Mouse (Mus musculus) midbrain, embryonic 15.5 days (tissue): Measurements from ENCODE around the gene Cbx1. TPM values are rescaled to one million over a fixed set of nuclear protein-coding genes. Genes with fewer than 3 reads are reported as not detected.
"Not testable (repeated sequence)": the region's sequence is repeated elsewhere in the genome, so short reads cannot be mapped to it uniquely, and the experiment has no call there.

Experiments
- ATAC-seq: fragments of 200-750 bp; cut with Nextera tagmentation; replicated peaks from 2 replicates; pipeline ENCODE4 v1.8.0; 2017; ENCODE audit warnings: moderate TSS enrichment
- H3K27ac ChIP-seq: fragments of 300-500 bp; sonication (generic); 2 replicates; pipeline ENCODE4 v1.5.1; 2015; ENCODE audit warnings: mild to moderate bottlenecking, inconsistent platforms
- H3K27me3 ChIP-seq: fragments of 300-500 bp; sonication (generic); replicated peaks from 2 replicates; pipeline ENCODE4 v1.6.1; 2015; ENCODE audit warnings: inconsistent platforms
- H3K36me3 ChIP-seq: fragments of 300-500 bp; sonication (generic); replicated peaks from 2 replicates; pipeline ENCODE4 v1.6.1; 2015; ENCODE audit warnings: inconsistent platforms
- H3K4me1 ChIP-seq: fragments of 300-500 bp; sonication (generic); 2 replicates; pipeline ENCODE4 v1.6.1; 2015; ENCODE audit warnings: inconsistent platforms
- H3K4me2 ChIP-seq: fragments of 300-500 bp; sonication (generic); 2 replicates; pipeline ENCODE4 v1.6.1; 2015; ENCODE audit warnings: inconsistent platforms, mild to moderate bottlenecking, moderate library complexity
- H3K4me3 ChIP-seq: fragments of 300-500 bp; sonication (generic); 2 replicates; pipeline ENCODE4 v1.5.1; 2015; ENCODE audit warnings: mild to moderate bottlenecking, inconsistent platforms
- H3K9ac ChIP-seq: fragments of 300-500 bp; sonication (generic); 2 replicates; pipeline ENCODE4 v1.6.1; 2015; ENCODE audit warnings: mild to moderate bottlenecking, inconsistent platforms
- H3K9me3 ChIP-seq: fragments of 300-500 bp; sonication (generic); 2 replicates; pipeline ENCODE4 v1.6.1; 2016; ENCODE audit warnings: inconsistent platforms
- WGBS: fragments of 180-500 bp; shearing (Covaris S2); methylation state at CpG from one replicate; pipeline ENCODE4 v1.1.7; 2015; ENCODE audit warnings: mixed read lengths; 5-methylcytosine and 5-hydroxymethylcytosine counted together
- polyA plus RNA-seq: library from polyadenylated mRNA; unstranded; fragments of >200 nt; fragmentation: Nextera tagmentation; extraction: Ambion mirVana; gene quantifications from 2 replicates; pipeline ENCODE4 v1.2.1, GENCODE M21; 2015

Cbx1 gene
- polyA plus RNA-seq, 1 experiment from 2014 or later, result 76.7 TPM

DNA sequence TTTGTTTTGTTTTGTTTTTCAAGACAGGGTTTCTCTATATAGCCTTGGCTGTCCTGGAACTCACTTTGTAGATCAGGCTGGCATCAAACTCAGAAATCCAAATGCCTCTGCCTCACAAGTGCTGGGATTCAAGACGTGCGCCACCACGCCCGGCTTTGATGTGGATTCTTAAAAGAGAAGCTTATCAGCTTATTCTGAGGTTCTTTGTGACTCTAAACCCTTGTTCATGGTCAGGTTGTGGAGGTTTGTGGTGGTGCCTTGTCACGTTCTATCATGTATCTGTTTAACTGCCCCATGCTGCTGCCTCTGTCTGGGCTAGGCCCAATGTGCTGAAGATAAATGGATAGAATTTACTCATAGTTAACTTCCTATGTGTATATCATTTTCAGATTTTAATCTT, 16.7 kb downstream of the Cbx1 start:
- no peaks in the 10 kb centered on the region for H3K9me3 ChIP-seq
- no peak for ATAC-seq
- no peaks in the 10 kb centered on the region for H3K27me3 ChIP-seq
- H3K4me2 ChIP-seq, result no peak overlapping the region
- 90% methylated on average over 5 of the region's 5 CpGs for whole genome bisulfite sequencing
- no peaks in the 10 kb centered on the region for H3K4me1 ChIP-seq
- H3K27ac ChIP-seq, result no peak overlapping the region
- H3K9ac ChIP-seq, result no peak overlapping the region
- H3K36me3 ChIP-seq, result peaks cover 51% of the 10 kb centered on the region
- no peak overlapping the region for H3K4me3 ChIP-seq

- no peak for ATAC-seq
- no peak overlapping the region for H3K4me2 ChIP-seq
- H3K9me3 ChIP-seq, result no peaks in the 10 kb centered on the region
- H3K27me3 ChIP-seq, result no peaks in the 10 kb centered on the region
- H3K4me3 ChIP-seq, result no peak overlapping the region
- H3K4me1 ChIP-seq, result no peaks in the 10 kb centered on the region
- WGBS, result 48% methylated on average over 1 of the region's 1 CpGs
- no peak overlapping the region for H3K9ac ChIP-seq
- H3K27ac ChIP-seq, result no peak overlapping the region
- peaks cover 45% of the 10 kb centered on the region for H3K36me3 ChIP-seq
Observed at GRCm38 (mm10) chr11:96808066-96808465, 19.1 kb downstream of the Cbx1 start.

GRCm38 (mm10) chr11:96809562-96810235, 20.8 kb downstream of the Cbx1 start:
- Histone ChIP-seq H3K27ac (no peak overlapping the region), H3K36me3 (peaks cover 36% of the 10 kb centered on the region), H3K9ac (no peak overlapping the region), H3K4me2 (no peak overlapping the region), H3K4me3 (no peak overlapping the region), H3K4me1 (no peaks in the 10 kb centered on the region), H3K9me3 (no peaks in the 10 kb centered on the region), H3K27me3 (no peaks in the 10 kb centered on the region)
- 94% methylated on average over 6 of the region's 6 CpGs for WGBS
- no peak for ATAC-seq

GRCm38 (mm10) chr11:96811188-96811587, 22.3 kb downstream of the Cbx1 start:
- peaks cover 36% of the 10 kb centered on the region for H3K36me3 ChIP-seq
- not testable (repeated sequence) for H3K4me3 ChIP-seq, H3K4me2 ChIP-seq, H3K9ac ChIP-seq, ATAC-seq, H3K4me1 ChIP-seq, H3K9me3 ChIP-seq, H3K27me3 ChIP-seq, H3K27ac ChIP-seq
- 86% methylated on average over 1 of the region's 1 CpGs for WGBS

DNA sequence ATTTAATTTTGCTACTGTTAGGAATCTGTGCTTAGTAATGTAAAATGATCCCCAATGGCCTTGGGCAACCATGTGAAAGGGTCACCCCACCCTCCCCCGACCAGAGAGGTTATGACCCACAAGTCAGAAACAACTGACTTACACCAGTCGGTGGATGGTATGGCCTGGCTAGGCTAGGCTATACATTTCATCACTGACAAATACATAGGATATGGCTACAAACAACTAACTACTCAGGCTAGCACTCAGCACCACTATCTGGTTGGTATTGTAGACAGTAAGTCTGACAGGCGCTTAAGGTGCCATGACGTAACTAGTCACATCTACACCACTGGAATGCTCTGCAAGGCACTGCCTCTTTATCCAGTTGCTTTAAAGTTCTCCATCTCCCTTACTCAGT, 24.5 kb downstream of the Cbx1 start:
- WGBS, result 94% methylated on average over 4 of the region's 4 CpGs
- Histone ChIP-seq H3K4me2 (no peak overlapping the region), H3K27ac (no peak overlapping the region), H3K9ac (no peak overlapping the region), H3K4me3 (no peak overlapping the region), H3K27me3 (no peaks in the 10 kb centered on the region), H3K4me1 (no peaks in the 10 kb centered on the region), H3K9me3 (no peaks in the 10 kb centered on the region), H3K36me3 (peaks cover 44% of the 10 kb centered on the region)
- ATAC-seq, result no peak

GRCm38 (mm10) chr11:96813920-96814319, 25.0 kb downstream of the Cbx1 start:
- ATAC-seq, result no peak
- H3K36me3 ChIP-seq, result peaks cover 44% of the 10 kb centered on the region
- no peak overlapping the region for H3K4me2 ChIP-seq
- H3K27me3 ChIP-seq, result no peaks in the 10 kb centered on the region
- no peak overlapping the region for H3K9ac ChIP-seq
- H3K4me3 ChIP-seq, result no peak overlapping the region
- no peaks in the 10 kb centered on the region for H3K4me1 ChIP-seq
- H3K9me3 ChIP-seq, result no peaks in the 10 kb centered on the region
- WGBS, result 93% methylated on average over 5 of the region's 5 CpGs
- no peak overlapping the region for H3K27ac ChIP-seq

GRCm38 (mm10) chr11:96814443-96814842, 25.5 kb downstream of the Cbx1 start:
- 88% methylated on average over 2 of the region's 2 CpGs for WGBS
- Histone ChIP-seq H3K27me3 (no peaks in the 10 kb centered on the region), H3K36me3 (peaks cover 45% of the 10 kb centered on the region), H3K9me3 (no peaks in the 10 kb centered on the region), H3K4me2 (no peak overlapping the region), H3K27ac (no peak overlapping the region), H3K4me3 (no peak overlapping the region), H3K4me1 (no peaks in the 10 kb centered on the region), H3K9ac (no peak overlapping the region)
- ATAC-seq, result no peak

DNA sequence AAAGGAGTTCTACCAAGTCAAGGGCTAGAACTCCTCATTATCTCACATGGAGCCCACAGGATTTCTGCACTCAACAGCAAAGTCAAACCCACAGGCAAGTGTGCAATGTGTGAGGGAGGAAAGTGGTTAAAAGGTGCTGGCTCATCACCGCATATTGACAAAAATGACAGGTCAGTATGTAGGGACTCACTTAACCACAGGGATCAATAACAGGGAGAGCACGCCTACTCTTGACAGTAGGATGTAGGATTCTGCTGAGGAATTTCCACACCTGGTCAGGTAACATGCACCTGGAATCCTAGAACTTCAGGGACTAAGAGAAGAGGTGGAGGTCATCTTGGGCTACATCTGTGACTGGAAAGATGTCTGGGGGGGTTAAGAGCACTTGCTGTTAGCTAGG, 27.0 kb downstream of the Cbx1 start:
- no peak for ATAC-seq
- Histone ChIP-seq H3K4me1 (no peaks in the 10 kb centered on the region), H3K9me3 (no peaks in the 10 kb centered on the region), H3K9ac (no peak overlapping the region), H3K27ac (no peak overlapping the region), H3K4me3 (no peak overlapping the region), H3K27me3 (no peaks in the 10 kb centered on the region), H3K36me3 (peaks cover 51% of the 10 kb centered on the region), H3K4me2 (no peak overlapping the region)
- WGBS, result 95% methylated on average over 2 of the region's 2 CpGs

DNA sequence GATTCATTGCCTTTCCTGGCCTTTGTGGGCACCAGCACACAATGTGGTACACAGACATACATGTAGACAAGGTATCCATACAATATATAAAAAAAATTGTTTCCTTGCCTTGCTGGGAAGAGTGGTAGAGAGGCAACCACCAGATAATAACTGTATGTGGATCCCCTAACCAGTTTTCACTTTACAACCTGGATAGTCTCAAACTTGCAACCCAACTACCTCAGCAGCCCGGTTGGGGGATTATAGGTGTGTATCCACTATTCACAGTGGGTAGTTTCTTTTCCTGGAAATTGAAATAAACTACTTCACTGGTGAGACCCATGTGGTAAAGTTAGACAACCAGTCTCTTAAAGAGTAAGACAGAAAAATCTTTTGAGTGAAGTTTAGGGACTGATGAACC, 27.6 kb downstream of the Cbx1 start:
- no peak overlapping the region for H3K9ac ChIP-seq
- no peaks in the 10 kb centered on the region for H3K27me3 ChIP-seq
- no peaks in the 10 kb centered on the region for H3K4me1 ChIP-seq
- no peaks in the 10 kb centered on the region for H3K9me3 ChIP-seq
- peaks cover 57% of the 10 kb centered on the region for H3K36me3 ChIP-seq
- ATAC-seq, result no peak
- no peak overlapping the region for H3K4me2 ChIP-seq
- no peak overlapping the region for H3K27ac ChIP-seq
- 84% methylated on average over 1 of the region's 1 CpGs for WGBS
- no peak overlapping the region for H3K4me3 ChIP-seq

- H3K9me3 ChIP-seq, result no peaks in the 10 kb centered on the region
- no peak for ATAC-seq
- H3K4me2 ChIP-seq, result no peak overlapping the region
- H3K4me1 ChIP-seq, result no peaks in the 10 kb centered on the region
- no peaks in the 10 kb centered on the region for H3K27me3 ChIP-seq
- H3K36me3 ChIP-seq, result peaks cover 62% of the 10 kb centered on the region
- H3K9ac ChIP-seq, result no peak overlapping the region
- no peak overlapping the region for H3K4me3 ChIP-seq
- no peak overlapping the region for H3K27ac ChIP-seq
- WGBS, result 57% methylated on average over 5 of the region's 5 CpGs
Observed at GRCm38 (mm10) chr11:96816979-96817378, 28.1 kb downstream of the Cbx1 start.

- Histone ChIP-seq H3K9ac (no peak overlapping the region), H3K4me3 (no peak overlapping the region), H3K27ac (no peak overlapping the region), H3K4me1 (peaks cover 10% of the 10 kb centered on the region), H3K27me3 (no peaks in the 10 kb centered on the region), H3K4me2 (no peak overlapping the region), H3K9me3 (no peaks in the 10 kb centered on the region), H3K36me3 (peaks cover 57% of the 10 kb centered on the region)
- 75% methylated on average over 8 of the region's 8 CpGs for WGBS
- ATAC-seq, result no peak
Observed at GRCm38 (mm10) chr11:96818128-96818710, 29.3 kb downstream of the Cbx1 start.

- Histone ChIP-seq H3K4me2 (no peak overlapping the region), H3K4me1 (peaks cover 44% of the 10 kb centered on the region), H3K4me3 (no peak overlapping the region), H3K27ac (no peak overlapping the region), H3K36me3 (peaks cover 47% of the 10 kb centered on the region), H3K27me3 (no peaks in the 10 kb centered on the region), H3K9me3 (no peaks in the 10 kb centered on the region), H3K9ac (no peak overlapping the region)
- no peak for ATAC-seq
- WGBS, result 95% methylated on average over 10 of the region's 10 CpGs
Observed at GRCm38 (mm10) chr11:96821956-96822355, 33.0 kb downstream of the Cbx1 start.
